ENCODE assay signal across 9 mouse cellular contexts in genomic region chr16:93780660-93781479, GRCm38 (mm10). TPM values are rescaled to one million over a fixed set of nuclear protein-coding genes. Genes with fewer than 3 reads are reported as not detected.
A peak's percentile ranks its signal among the peaks of the same experiment; 100 is the strongest.
DNase-seq lines count a peak whose midpoint lies in the region; ATAC-seq and TF ChIP-seq lines count a peak whose summit lies in the region.
"Had no signal": no experiment of that assay in that cellular context is flagged by ENCODE, and none has a peak within 500 bp of the region (broad histone marks: within the 10 kb centered on the region; RNA-seq: fewer than 3 reads in every experiment).

No protein-coding gene starts in this region.

- H3K9ac ChIP-seq in forebrain, postnatal 0 days = no peak overlapping the region
- H3K9ac ChIP-seq in lung, postnatal 0 days (replicated peaks; ENCODE audit: low read depth) = no peak overlapping the region
- H3K9ac ChIP-seq: embryonic facial prominence, embryonic 13.5 days had no signal

- no peaks in the 10 kb centered on the region for H3K9me3 ChIP-seq in forebrain, postnatal 0 days (ENCODE audit: low read length)
- peaks cover 5% of the 10 kb centered on the region for H3K9me3 ChIP-seq in forebrain, embryonic 10.5 days
- H3K9me3 ChIP-seq in lung, postnatal 0 days (ENCODE audit: low read length) = no peaks in the 10 kb centered on the region
- H3K9me3 ChIP-seq: embryonic facial prominence, embryonic 13.5 days had no signal

- no peaks in the 10 kb centered on the region for H3K4me1 ChIP-seq in forebrain, postnatal 0 days (ENCODE audit: insufficient read depth)
- peaks cover 15% of the 10 kb centered on the region for H3K4me1 ChIP-seq in forebrain, embryonic 10.5 days
- no peaks in the 10 kb centered on the region for H3K4me1 ChIP-seq in lung, postnatal 0 days (ENCODE audit: insufficient read depth, low read depth, low read length)
- H3K4me1 ChIP-seq: embryonic facial prominence, embryonic 13.5 days had no signal

- H3K4me3 ChIP-seq in forebrain, postnatal 0 days (ENCODE audit: low read depth, low read length) = no peak overlapping the region
- no peak overlapping the region for H3K4me3 ChIP-seq in forebrain, embryonic 10.5 days
- no peak overlapping the region for H3K4me3 ChIP-seq in lung, postnatal 0 days (ENCODE audit: low read depth, low read length)
- H3K4me3 ChIP-seq: embryonic facial prominence, embryonic 13.5 days had no signal

- TF ChIP-seq EP300 in lung, postnatal 0 days (IDR thresholded peaks at IDR 0.05) = no peak

- ATAC-seq in forebrain, postnatal 0 days = 0 out of 2 replicates have a peak, but pooled peaks have one; percentile 12
- ATAC-seq in common myeloid progenitor, adult 5-6 weeks (replicated peaks; ENCODE audit: low read depth, poor library complexity, severe bottlenecking) = peak; percentile 72
- ATAC-seq in lung, postnatal 0 days = peak; percentile 79

- peaks cover 46% of the 10 kb centered on the region for H3K36me3 ChIP-seq in forebrain, postnatal 0 days (ENCODE audit: insufficient read depth)
- H3K36me3 ChIP-seq in forebrain, embryonic 10.5 days (replicated peaks) = peaks cover 4% of the 10 kb centered on the region; the same call in 1 of the 2 replicates
- peaks cover 15% of the 10 kb centered on the region for H3K36me3 ChIP-seq in lung, postnatal 0 days (ENCODE audit: insufficient read depth, low read length)

- H3K27me3 ChIP-seq in forebrain, postnatal 0 days (ENCODE audit: insufficient read depth, low read length) = no peaks in the 10 kb centered on the region
- no peaks in the 10 kb centered on the region for H3K27me3 ChIP-seq in forebrain, embryonic 10.5 days (ENCODE audit: poor library complexity, severe bottlenecking)
- no peaks in the 10 kb centered on the region for H3K27me3 ChIP-seq in lung, postnatal 0 days (replicated peaks; ENCODE audit: insufficient read depth, low read length)
- H3K27me3 ChIP-seq: embryonic facial prominence, embryonic 13.5 days had no signal

- WGBS in forebrain, postnatal 0 days = 59% methylated on average over 14 of the region's 14 CpGs
- 67% methylated on average over 14 of the region's 14 CpGs for WGBS in forebrain, embryonic 10.5 days
- whole genome bisulfite sequencing in lung, postnatal 0 days = 45% methylated on average over 14 of the region's 14 CpGs

- no peak for DNase-seq in forebrain, postnatal 0 days
- no peak for DNase-seq in forebrain, embryonic 10.5 days (ENCODE audit: extremely low spot score, low spot score)
- peak; percentile 33 for DNase-seq in 416B (ENCODE audit: low read depth)
- DNase-seq in lung, postnatal 0 days (ENCODE audit: low spot score) = peak; percentile 78
- DNase-seq in retina, embryonic 14.5 days (ENCODE audit: low spot score) = no peak
- DNase-seq in layer of hippocampus, adult 9-10 months (ENCODE audit: low spot score) = no peak
- DNase-seq in gastrocnemius, adult 18-20 months (ENCODE audit: low spot score) = no peak

- TF ChIP-seq CTCF in forebrain, postnatal 0 days (IDR thresholded peaks at IDR 0.05; ENCODE audit: low read depth) = peak; percentile 38
- TF ChIP-seq CTCF in lung, postnatal 0 days (IDR thresholded peaks at IDR 0.05) = peak; percentile 62

- no peak overlapping the region for H3K27ac ChIP-seq in forebrain, postnatal 0 days (ENCODE audit: low read depth, low read length)
- H3K27ac ChIP-seq in forebrain, embryonic 10.5 days = no peak overlapping the region
- no peak overlapping the region for H3K27ac ChIP-seq in lung, postnatal 0 days (ENCODE audit: low read length)
- H3K27ac ChIP-seq: embryonic facial prominence, embryonic 13.5 days had no signal

- H3K4me2 ChIP-seq in forebrain, postnatal 0 days (ENCODE audit: low read depth) = no peak overlapping the region
- no peak overlapping the region for H3K4me2 ChIP-seq in lung, postnatal 0 days (replicated peaks; ENCODE audit: low read depth, low read length)
- H3K4me2 ChIP-seq: embryonic facial prominence, embryonic 13.5 days had no signal

RNA-seq across cellular contexts. Expression of gene Morc3, which starts 51.1 kb away (rescaled TPM):
- total RNA-seq in forebrain, postnatal 0 days (2014; rRNA removed) = 53.5 and 61.7 TPM in 2 replicates
- polyA plus RNA-seq in forebrain, postnatal 0 days (2015; fragmentation: Nextera tagmentation; extraction: Ambion mirVana) = 18.6 and 25.8 TPM in 2 replicates
- polyA plus RNA-seq in forebrain, embryonic 10.5 days (2016; fragmentation: Nextera tagmentation; extraction: Ambion mirVana) = 28.4 and 32.4 TPM in 2 replicates
- total RNA-seq in common myeloid progenitor, adult 5-6 weeks (2017) = 123 and 218 TPM in 2 replicates
- polyA plus RNA-seq in lung, postnatal 0 days (2015; fragmentation: Nextera tagmentation; extraction: Ambion mirVana) = 20.8 and 26.5 TPM in 2 replicates
- total RNA-seq in gastrocnemius, adult 18-20 months (2021) = 1 to 10 TPM; 9.3 to 9.7 TPM

Comparison
In these comparisons a context has a peak if more than half of its experiments do, and no peak if none do; other contexts are left out.
1. ATAC-seq: peak in every context shown above with its lines; median percentile 79 in lung, postnatal 0 days; 72 in common myeloid progenitor, adult 5-6 weeks; 12 in forebrain, postnatal 0 days.
2. DNase-seq: peak in 416B (single experiment) and lung, postnatal 0 days (single experiment); none in forebrain, postnatal 0 days (single experiment), forebrain, embryonic 10.5 days (single experiment), retina, embryonic 14.5 days (single experiment), layer of hippocampus, adult 9-10 months (single experiment) and gastrocnemius, adult 18-20 months (single experiment).